Mouse (Mus musculus): Measurements from ENCODE around the gene Slc44a1.

The Slc44a1 gene

GRCm38 (mm10) chr4:53431585-53432234 is 8.5 kb upstream of the Slc44a1 start:
- no peak for DNase-seq (ENCODE audit: low read depth)

- DNase-seq (ENCODE audit: low read depth) = no peak
Measured at GRCm38 (mm10) chr4:53437110-53437755, 3.0 kb upstream of the Slc44a1 start.

GRCm38 (mm10) chr4:53438386-53438785 is 1.8 kb upstream of the Slc44a1 start:
- no peak for DNase-seq (ENCODE audit: low read depth)

- no peak for DNase-seq (ENCODE audit: low read depth)
Measured at GRCm38 (mm10) chr4:53438836-53439480, 1.3 kb upstream of the Slc44a1 start.

- no peak for DNase-seq (ENCODE audit: low read depth)
Measured at GRCm38 (mm10) chr4:53439636-53440009, 590 bp upstream of the Slc44a1 start.

- DNase-seq (ENCODE audit: low read depth) = no peak
Measured at GRCm38 (mm10) chr4:53440816-53441571, 781 bp downstream of the Slc44a1 start.

- DNase-seq (ENCODE audit: low read depth) = no peak
Measured at GRCm38 (mm10) chr4:53441683-53442082, 1.5 kb downstream of the Slc44a1 start.

GRCm38 (mm10) chr4:53446216-53446615 is 6.0 kb downstream of the Slc44a1 start:
- no peak for DNase-seq (ENCODE audit: low read depth)

- no peak for DNase-seq (ENCODE audit: low read depth)
Measured at GRCm38 (mm10) chr4:53447773-53448172, 7.6 kb downstream of the Slc44a1 start.

- no peak for DNase-seq (ENCODE audit: low read depth)
Measured at GRCm38 (mm10) chr4:53450736-53451135, 10.5 kb downstream of the Slc44a1 start.

- DNase-seq (ENCODE audit: low read depth) = no peak
Measured at GRCm38 (mm10) chr4:53451887-53452286, 11.7 kb downstream of the Slc44a1 start.

- no peak for DNase-seq (ENCODE audit: low read depth)
Measured at GRCm38 (mm10) chr4:53452457-53452856, 12.2 kb downstream of the Slc44a1 start.

- no peak for DNase-seq (ENCODE audit: low read depth)
Measured at GRCm38 (mm10) chr4:53452976-53453889, 13.0 kb downstream of the Slc44a1 start.

- no peak for DNase-seq (ENCODE audit: low read depth)
Measured at GRCm38 (mm10) chr4:53455885-53456284, 15.7 kb downstream of the Slc44a1 start.

GRCm38 (mm10) chr4:53456570-53456969 is 16.4 kb downstream of the Slc44a1 start:
- DNase-seq (ENCODE audit: low read depth) = no peak

- DNase-seq (ENCODE audit: low read depth) = no peak
Measured at GRCm38 (mm10) chr4:53458503-53458902, 18.3 kb downstream of the Slc44a1 start.

GRCm38 (mm10) chr4:53459697-53460096 is 19.5 kb downstream of the Slc44a1 start:
- no peak for DNase-seq (ENCODE audit: low read depth)

GRCm38 (mm10) chr4:53461026-53461425 is 20.8 kb downstream of the Slc44a1 start:
- DNase-seq (ENCODE audit: low read depth) = no peak

GRCm38 (mm10) chr4:53462069-53462468 is 21.9 kb downstream of the Slc44a1 start:
- no peak for DNase-seq (ENCODE audit: low read depth)

- no peak for DNase-seq (ENCODE audit: low read depth)
Measured at GRCm38 (mm10) chr4:53462505-53463251, 22.5 kb downstream of the Slc44a1 start.

GRCm38 (mm10) chr4:53465887-53466286 is 25.7 kb downstream of the Slc44a1 start:
- DNase-seq (ENCODE audit: low read depth) = no peak

All from 416B (cell line).